Mouse (Mus musculus) granulocyte monocyte progenitor cell, adult 5-6 weeks (primary cell): Measurements from ENCODE around the gene Coq10a. TPM values are rescaled to one million over a fixed set of nuclear protein-coding genes. Genes with fewer than 3 reads are reported as not detected.

ENCODE experiments used
- ATAC-seq: replicated peaks from 2 replicates; pipeline ENCODE4 v1.8.0; 2016; ENCODE audit warnings: mild to moderate bottlenecking, moderate TSS enrichment, inconsistent platforms; ENCODE audit not compliant: poor library complexity, severe bottlenecking
- total RNA-seq, 2 experiments: library from RNA; stranded (forward) in 1 of 2; stranded (reverse) in 1 of 2; fragments of 200-712, 200-1000 nt in 1 of 2; fragments of >200 nt in 1 of 2; fragmentation: Nextera tagmentation in 1 of 2; gene quantifications; 2 replicates each; pipeline ENCODE4 v1.2.3; 2014 to 2017

Gene Coq10a
- total RNA-seq, 2 experiments from 2014 or later: 7.9 to 28.4 TPM

DNA sequence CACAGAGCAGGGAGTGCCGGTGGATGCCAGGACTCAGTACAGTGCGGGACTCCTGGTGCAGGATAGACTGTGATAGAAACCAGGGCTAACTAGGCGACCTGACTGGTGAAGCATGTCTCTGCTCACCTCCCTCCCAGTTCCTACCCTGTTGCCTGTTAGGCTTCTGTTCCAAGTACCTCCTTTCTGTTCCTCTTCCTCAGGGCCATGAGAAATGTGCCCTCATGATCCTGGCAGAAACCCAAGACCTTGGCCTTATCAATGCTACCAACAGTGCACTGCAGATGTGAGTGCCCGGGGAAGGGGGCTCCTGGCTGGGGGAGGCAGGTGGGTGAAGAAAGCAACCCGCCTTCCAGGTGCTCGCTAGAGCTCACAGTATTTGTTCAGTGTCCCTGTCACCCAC, 20.8 kb upstream of the Coq10a start:
- ATAC-seq: peak; percentile 57

DNA sequence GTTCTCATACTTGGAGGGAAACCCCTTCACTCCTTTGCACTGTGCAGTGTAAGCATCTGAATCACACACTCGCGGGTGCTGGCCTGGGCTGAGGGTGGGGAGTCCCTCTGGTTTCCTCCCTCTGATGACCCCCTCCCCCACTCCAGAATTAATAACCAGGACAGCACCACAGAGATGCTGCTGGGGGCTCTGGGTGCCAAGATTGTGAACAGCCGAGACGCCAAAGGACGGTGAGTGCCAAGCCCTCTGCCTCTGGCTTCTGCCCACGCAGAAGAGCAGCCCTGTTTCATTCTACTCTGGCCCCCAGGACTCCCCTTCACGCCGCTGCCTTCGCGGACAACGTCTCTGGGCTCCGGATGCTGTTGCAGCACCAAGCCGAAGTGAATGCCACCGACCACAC, 20.1 kb upstream of the Coq10a start:
- no peak for ATAC-seq

DNA sequence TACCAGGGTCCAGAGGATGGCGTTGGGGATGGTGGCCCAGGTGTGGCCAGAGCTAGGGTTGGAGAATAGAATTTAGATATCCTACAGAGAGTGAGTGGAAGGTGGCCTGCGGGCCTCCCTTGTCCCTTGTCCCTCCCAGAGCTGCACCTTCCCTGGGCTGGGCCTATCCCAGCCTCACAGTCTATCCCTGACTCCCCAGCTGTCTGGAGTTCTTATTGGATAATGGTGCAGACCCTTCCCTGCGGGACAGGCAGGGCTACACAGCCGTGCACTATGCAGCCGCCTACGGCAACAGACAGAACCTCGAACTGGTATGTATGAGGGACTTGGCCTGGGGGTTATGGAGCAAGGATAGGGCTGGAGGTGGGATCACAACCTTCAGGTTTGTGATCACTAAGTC, 17.1 kb upstream of the Coq10a start:
- ATAC-seq: no peak

DNA sequence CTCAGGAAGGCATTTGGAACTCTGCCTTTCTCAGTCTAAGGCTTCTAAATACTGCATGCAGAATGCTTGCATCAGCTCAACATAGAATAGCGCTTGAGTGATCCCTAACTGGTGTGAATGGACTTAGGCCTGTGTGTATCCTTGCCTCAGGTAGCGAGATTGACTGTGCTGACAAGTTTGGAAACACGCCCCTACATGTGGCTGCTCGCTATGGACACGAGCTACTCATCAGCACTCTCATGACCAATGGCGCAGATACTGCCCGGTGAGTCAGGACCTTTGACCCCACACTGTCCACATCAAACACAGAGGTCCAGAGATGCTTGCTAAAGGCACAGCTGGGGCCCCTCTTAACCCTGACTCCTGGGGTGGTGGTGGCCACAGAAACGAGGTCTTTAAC, 13.7 kb upstream of the Coq10a start:
- ATAC-seq: no peak

DNA sequence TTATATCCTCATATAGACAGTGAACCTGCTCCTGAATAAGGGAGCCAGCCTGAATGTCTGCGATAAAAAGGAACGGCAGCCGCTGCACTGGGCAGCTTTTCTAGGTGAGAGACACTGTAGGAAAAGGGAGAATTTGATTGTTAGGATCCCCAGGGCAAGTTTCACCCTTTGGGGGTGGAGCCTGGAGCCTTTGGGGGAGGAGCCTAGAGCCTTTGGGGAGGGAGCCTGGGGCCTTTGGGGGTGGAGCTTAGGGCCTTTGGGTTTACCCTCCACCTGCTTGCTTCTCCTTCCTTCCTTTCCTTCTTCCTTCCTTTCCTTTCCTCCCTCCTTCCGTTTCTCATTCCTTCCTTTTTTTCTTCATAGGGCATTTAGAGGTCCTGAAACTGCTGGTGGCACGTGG, 11.8 kb upstream of the Coq10a start:
- ATAC-seq: peak; percentile 47; the same call in 1 of the 2 replicates

DNA sequence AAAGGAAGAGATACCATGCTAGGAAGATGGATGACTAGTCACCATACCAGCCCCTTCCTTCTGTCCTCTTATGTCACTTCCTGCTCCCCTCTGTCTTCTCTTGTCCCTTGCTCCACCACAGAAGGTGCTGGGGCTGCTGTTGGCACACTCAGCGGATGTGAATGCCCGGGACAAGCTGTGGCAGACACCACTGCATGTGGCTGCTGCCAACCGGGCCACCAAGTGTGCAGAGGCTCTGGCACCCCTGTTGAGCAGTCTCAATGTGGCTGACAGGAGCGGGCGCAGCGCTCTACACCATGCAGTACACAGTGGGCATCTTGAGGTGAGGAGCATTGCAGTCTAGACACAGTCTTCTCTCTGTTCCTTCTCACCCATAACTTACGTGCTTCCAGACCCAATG, 10.5 kb upstream of the Coq10a start:
- ATAC-seq: no peak

DNA sequence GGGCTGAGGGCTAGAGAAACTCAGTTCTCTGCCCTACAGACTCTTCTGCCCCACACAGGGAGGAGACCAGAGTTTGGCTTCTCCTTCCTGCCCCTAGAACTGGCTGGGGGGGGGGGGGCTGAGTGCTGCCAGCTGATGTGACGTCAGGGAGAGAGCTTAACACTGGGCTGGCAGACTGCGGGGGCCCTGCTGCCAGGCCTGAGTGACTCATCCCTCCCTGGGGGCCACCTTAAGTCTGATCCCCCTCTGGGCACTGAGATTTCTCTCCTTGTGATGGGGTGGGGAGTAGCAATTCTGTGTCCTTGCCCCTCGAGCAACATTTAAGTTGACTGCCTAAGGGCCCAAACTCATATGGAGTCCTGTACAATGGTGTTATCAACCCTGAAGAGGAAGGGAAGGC, 9.7 kb upstream of the Coq10a start:
- ATAC-seq: no peak

DNA sequence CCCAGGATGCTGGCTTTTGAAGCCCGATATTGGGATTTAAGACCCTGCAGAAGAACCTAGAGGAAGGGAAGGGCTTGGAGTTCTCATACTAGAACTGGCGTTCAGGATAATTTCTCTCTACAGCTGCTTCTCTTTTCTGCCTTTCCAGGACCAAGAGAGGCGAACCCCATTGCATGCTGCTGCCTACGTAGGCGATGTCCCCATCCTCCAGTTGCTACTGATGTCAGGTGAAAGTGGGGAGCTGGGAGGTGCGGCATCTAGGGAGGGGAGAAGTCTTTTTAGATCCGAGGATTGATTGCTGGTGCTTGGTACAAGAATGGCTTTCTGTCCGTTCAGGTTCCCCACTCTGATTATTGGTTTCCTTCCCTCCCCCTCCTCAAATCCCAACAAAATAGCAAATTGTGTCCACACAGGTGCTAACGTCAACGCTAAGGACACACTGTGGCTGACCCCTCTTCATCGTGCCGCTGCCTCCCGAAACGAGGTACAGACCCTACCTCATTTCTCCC, 9.2 kb upstream of the Coq10a start:
- ATAC-seq: no peak

DNA sequence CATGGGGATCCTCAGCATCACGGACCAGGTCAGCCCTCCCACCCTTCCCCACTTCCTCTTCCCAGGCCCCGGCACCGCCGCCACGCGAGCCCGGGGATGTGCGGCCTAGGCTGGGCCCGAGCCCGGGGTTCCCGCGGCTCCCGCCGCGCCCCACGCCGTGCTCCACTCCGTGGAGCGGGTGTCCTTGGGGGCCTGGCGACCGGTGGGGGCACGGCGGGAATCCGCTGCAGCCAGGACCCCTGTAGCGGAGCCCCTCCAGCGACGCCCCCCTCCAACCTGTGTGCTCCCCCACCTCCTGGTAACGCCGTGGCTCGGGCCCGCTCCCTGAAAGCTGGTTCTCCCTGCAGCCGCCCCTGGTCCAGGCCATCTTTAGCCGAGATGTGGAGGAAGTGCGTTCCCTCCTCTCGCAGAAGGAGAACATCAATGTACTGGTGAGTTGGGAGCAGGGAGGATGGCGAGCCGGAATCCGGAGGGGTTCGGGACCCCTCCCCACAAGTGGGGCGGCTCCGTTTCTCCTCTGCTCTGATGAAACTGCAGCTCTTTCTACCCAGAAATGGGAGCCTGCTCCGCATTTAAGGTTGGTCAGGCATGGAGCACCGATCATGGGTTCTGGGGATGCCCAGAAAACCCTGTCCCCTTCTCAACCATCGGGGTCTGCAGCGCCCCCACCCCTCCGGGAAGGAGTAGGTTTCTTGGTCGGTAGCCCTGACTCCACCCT, 8.6 kb upstream of the Coq10a start:
- ATAC-seq: no peak

DNA sequence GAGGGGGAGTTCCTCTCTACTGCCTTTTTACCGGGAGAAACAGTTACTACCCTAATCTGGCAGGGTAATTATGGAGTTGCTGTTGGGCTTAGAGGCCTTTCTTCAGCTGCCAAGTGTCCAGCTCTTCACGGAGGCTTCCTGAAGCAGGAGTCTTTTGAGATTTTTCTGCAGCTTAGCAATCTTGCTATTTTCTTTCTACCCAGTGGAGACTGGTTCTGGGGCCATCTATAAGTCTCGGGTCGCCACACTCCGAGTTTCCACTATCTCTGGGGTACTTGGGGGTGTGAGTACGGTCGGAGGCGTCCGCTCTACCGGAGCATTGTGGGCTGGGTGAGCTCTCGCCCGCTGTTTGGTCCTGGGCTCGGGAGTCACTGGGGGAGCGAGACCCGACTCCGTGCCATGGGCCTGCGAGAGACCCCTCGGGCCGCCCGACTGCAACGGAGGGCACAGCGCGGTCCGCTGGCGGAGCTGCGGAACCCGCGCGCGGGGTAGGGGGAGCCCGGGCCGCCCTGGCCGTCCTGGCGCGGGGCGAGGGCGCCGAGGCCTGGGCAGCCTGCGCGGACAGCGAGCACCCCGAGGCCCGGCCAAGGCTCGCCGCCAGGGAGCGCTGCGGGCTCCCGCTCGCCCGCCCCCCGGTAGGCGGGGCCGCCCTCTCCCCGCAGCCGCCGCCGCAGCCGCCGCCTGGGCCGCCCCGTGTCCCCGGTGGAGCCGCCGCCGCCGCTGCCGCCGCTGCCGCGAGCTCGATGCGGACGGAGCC, 7.8 kb upstream of the Coq10a start, which contains the start of gene Ankrd52:
Ankrd52 (plus strand) TSS at position 661 of the 757 bp plus-strand sequence.
- peak; percentile 52 for ATAC-seq

DNA sequence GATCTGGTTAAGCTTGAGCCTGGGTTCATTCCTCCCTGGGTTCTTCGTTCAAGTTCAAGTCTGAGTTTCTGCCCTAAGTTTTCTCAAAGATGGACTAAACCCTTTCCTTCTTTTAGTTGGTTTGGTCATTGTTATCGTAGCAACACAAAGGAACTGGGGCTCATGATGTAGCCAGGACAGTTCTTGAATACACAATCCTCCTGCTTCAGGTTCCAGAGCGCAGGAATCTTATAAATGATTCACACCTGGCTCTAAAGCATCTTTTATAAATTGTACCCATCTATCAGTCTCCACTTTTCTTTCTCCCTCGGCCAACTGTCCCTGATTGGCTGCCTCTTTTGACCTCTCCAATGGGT, 7.3 kb upstream of the Coq10a start:
- ATAC-seq: no peak

DNA sequence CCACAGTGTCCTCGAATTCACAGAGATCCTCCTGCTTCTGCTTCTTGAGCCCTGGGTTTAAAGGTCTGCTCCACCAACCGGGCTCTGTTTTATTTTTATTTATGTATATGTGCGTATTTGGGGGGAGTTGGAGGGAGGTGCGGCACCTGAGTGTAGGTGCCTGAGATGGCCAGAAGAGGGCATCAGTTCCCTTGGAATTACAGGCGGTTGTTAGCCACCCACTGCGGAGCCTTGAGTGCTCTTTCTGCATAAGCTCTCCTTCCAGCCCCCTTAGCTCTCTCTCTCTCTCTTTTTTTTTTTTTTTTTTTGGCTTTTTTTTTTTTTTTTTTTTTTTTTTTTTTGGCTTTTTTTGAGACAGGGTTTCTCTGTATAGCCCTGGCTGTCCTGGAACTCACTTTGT, 5.6 kb upstream of the Coq10a start:
- no peak for ATAC-seq

DNA sequence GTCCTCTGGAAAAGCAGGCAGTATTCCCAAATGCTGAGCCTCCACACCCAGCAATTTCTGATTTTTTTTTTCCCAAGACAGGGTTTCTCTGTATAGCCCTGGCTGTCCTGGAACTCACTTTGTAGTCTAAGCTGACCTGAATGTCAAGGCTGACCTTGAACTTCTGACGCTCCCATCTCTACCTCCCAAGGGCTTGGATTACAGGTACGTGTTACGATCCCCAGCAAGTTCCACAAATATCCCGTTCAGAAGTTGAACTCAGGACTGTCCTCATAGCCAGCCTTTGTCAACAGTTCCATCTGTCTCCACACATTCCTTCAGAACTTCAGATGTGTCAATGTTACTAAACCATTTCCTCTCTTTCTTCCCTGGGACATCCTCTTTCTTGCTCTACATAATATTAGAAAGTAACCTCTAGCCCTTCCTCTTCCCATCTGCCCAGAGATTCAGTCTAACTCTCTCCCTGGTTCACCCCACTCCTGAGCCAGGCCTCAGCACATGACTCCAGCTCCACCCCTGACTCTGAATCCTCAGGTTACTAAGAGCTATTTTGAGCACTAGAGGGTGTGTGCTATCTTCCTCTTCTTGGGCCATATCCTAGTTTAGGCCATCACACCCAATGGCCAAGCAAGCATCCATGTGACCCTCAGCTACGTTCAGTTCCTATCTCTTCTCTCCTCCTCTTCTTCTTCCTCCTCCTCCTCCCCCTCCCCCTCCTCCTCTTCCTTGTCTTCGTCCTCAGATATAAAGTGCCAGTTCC, 4.4 kb upstream of the Coq10a start:
- ATAC-seq: peak; percentile 60

DNA sequence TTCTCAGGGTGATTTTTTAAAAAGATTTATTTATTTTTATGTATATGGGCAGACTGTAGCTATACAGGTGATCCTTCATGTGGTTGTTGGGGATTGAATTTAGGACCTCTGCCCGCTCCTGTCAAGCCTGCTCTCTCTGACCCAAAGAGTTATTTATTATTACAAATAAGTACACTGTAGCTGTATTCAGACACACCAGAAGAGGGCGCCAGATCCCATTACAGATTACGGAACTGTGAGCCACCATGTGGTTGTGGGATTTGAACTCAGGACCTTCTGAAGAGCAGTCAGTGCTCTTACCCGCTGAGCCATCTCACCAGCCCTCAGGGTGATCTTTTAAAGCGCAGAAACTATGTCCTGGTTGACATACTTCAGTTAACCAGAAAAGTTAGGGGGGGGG, 3.3 kb upstream of the Coq10a start:
- ATAC-seq: no peak

DNA sequence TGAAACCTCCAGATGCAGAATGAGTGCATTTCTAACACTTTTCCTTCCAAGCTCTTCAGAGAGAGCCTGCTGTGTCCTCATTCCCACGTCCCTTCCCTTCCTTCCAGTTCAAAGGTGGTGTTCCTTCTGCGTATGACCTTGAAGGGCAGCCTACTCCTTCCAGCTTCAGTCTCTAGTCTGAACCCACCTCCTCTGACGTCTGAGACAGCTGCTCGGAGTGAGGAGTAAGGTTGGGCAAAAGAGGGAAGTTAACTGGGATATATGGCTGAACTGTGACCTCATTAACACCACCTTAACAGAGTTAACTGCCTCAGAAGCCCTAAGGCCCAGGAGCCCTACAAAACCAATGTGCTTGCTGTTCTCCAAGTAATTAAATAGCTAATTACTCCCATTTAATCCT, 1.8 kb upstream of the Coq10a start:
- ATAC-seq: peak; percentile 15

DNA sequence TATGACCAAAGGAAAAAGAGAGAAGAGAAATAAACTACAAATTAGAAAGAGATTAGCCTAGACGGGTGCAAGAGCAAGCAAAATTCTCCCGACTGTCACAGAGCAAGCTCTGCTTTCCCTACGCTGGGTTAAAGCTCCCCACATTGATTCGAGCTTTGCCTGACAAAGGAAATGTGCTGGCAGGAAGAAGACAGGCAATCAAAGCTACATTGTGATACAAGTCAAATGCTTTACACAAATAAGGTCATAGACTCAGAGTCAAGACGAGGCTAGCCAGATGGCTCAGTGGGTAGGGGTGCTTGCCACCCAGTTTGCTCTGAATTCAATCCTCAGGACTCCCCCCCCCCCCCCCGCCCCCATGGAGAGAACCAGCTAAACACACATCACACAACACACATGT, 1.2 kb upstream of the Coq10a start:
- ATAC-seq: no peak

DNA sequence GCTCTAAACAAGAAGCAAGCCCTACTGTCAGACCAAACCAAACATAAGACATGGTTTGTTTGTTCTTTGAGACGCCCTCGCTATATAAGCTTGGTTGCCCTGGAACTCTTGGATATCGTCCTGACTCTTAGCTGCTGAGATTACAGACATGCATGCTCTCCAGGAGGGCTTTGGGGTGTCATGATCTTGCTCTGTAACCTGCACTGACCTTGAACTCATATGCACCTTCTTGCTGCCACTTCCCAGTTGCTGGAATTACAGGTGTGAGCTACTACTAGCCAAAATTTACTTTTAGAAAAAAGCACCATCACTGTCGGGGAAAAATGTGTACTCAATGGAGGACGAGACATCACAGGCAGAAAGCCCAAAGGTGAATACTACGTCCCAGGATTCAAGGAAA, 802 bp upstream of the Coq10a start:
- no peak for ATAC-seq

DNA sequence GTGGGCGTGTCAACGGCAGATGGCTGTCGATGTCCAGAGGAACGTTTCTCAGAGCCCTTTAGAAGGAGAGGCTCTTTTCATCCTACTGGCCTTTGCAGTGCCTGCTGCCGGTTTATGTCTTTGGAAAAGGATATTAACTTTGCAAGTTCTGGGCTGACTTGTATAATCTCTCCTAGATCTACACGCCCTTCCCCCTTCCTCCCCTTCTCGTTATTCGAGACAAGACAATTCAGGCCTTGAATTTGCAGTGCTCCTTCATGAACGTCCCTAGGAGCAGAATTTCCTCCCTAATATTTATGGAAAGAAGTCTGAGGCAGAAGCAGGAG, 384 bp upstream of the Coq10a start:
- no peak for ATAC-seq

DNA sequence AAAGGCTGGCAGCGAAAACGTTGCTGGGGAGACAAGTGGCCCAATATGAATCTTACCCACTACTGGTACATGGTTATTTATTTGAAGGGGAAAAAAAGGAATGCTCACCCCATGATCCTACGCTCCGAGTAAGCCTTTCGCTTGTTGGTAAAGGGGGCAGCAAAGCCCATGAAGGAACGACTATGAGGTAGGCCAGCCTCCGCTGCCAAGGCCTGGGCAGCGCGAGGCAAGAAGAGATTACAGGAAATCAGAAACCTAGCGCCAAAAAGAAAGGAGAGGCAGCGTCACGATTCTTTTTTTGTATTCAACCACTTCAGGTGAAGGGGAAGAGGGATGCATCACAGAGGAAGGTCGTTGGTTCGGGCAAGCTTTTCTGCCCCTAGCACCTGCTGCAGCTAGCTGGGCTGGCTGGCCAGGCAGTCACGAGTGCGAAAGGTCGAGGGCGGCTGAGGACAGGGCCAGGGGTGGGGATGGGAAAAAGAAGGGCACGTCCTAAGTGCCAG, 847 bp downstream of the Coq10a start:
- ATAC-seq: peak; percentile 6

DNA sequence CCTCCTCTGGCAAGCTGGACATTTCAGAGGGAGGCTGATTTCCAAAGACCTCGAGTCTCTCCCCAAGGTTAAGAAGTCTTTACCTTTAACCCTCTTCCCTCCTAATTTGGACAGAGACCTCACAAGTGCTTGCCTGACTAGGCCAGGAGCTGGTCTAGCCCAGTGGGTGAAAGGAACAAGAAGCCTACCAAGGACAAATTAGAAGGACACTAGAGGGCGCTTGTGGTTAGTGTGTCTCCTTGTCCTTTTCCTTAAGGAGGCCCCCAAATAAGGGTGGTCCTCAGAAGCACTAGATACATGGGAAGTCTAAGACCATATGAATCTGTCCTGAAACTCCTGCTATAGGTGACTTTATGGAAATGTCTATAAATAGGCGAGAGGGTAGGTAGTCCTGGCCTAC, 6.2 kb downstream of the Coq10a start:
- ATAC-seq: peak; percentile 48

DNA sequence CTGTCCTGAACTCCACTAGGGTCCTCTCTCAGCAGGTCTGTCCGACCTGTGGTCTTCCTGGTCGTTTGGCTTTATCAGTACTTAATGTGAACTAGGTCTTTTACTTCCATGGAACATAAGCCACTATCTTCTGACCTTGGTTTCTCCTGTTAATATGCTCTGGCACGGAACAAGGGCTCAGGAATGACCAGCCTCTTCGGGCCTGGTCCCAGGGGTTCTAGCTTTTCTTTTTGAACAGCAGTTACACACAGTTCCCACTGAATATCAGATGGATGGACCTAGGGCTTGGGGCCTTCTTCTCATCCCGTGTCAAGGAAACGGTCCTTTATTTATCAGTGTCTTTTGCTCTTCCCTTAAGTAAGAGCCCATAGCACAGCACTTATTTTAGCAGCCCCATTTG, 7.0 kb downstream of the Coq10a start:
- ATAC-seq: no peak
